Mouse (Mus musculus) cerebellum, adult 2 months (tissue): ENCODE measurements around the gene Vps13c.

Source experiments
- CTCF ChIP-seq: fragments of 200-500 bp; IDR thresholded peaks from 2 replicates; pipeline ENCODE4 v1.5.1; 2011; ENCODE audit warnings: low read depth, mild to moderate bottlenecking, control low read depth, low read length, moderate library complexity, borderline replicate concordance; ENCODE audit not compliant: insufficient read depth
- POLR2A ChIP-seq: fragments of 200-500 bp; IDR thresholded peaks from 2 replicates; pipeline ENCODE4 v1.6.1; 2011; ENCODE audit warnings: low read length, control low read depth, borderline replicate concordance; ENCODE audit not compliant: insufficient read depth

- TF ChIP-seq POLR2A (no peak), CTCF (no peak)
These were observed 56.6 kb downstream of the Vps13c start for GRCm38 (mm10) chr9:67896646-67897295.
